Mouse (Mus musculus) heart, postnatal 0 days (tissue): ENCODE data around the gene Fam240a.

Experiments
- CTCF ChIP-seq: IDR thresholded peaks from 2 replicates; pipeline ENCODE4 v1.5.1; 2016; ENCODE audit warnings: antibody characterized with exemption, control low read depth, low read depth
- EP300 ChIP-seq: IDR thresholded peaks from 2 replicates; pipeline ENCODE4 v1.6.1; 2016; ENCODE audit warnings: antibody characterized with exemption, low read depth

DNA sequence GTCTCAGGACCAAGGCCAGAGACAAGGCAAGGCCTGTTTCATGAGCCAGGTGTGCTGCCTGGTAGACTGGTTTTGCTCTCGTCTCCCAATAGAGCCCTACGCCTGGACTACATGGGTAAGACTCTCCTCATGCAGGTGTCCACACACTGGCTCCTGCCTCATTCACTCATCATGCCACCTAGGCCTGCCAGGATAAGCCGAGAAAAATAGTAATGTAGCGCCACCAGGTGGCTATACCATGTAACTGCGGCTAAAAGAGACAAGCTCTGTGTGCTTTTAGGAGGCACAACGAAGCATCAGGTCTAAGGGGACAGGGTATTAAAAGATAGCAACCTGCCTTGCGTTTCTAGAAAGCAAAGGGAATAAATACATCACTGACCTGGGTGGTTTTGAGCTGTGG, 45.6 kb downstream of the Fam240a start:
- TF ChIP-seq CTCF: peak; percentile 78
- no peak for TF ChIP-seq EP300
